Mouse (Mus musculus): ENCODE measurements at regions not wholly inside any gene's neighbourhood (a gene's known extent, or its start where the extent isn't known, plus 50 kb on each side); places are given as distances from the start of the nearest gene placed in this dataset.

DNA sequence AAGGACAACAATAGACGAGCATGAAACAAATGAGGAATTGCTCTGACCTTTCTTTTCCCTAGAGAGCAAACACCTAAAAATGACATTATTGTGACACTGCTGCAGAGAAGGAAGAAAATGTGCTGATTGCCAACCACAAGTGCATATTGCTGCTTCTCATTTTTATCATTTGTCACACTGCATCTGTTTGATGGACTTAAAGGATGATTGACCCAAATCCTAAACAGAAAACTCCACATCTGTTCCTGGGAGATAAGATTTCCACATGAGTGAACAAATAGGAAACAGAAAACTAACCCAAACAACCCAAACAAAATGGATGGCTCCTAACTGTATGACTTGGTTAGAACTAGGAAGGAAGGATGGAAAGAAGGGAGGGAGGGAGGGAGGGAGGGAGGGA, 118.5 kb downstream of the Ccdc50 start:
- 67% methylated on average over 1 of the region's 1 CpGs for WGBS
- no peak for ATAC-seq
- no peak overlapping the region for H3K9ac ChIP-seq (replicated peaks)

DNA sequence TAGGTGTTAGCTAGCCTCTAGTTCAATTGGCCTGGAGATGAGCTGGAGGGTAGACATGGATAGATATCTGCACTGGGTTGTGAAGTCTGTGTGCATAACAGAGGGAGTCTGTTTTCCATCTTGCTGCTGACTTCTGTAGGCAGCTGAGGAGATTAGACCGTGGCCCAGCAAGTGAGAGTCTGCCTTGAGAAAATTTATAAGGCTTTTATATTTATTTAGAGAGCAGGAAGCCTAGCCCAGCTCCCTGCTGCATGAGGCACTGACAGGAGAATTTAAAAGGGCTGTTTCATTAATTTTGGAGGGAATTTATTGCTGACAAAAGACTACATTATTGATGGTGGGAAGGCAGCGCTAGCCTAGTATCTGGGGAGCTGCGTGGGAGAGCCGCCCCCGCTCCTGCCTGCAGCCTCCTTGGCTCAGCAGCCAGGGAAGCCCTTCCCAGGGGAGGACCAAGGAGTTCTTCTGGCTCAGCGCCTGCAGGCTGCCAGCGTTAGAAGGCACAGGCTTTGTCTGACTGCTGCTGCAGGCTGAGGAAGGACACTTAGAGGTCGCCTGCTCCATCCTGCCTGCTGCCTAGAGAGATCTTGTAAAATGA, 135.0 kb downstream of the Ccdc50 start:
- Histone ChIP-seq H3K4me1 (replicated peaks) (peaks cover 8% of the 10 kb centered on the region), H3K9ac (replicated peaks) (0 out of 2 replicates have a peak overlapping the region, but pooled peaks have one; percentile 15), H3K27me3 (no peaks in the 10 kb centered on the region), H3K4me3 (replicated peaks) (no peak overlapping the region), H3K4me2 (replicated peaks) (peak overlapping the region; percentile 31), H3K36me3 (no peaks in the 10 kb centered on the region), H3K27ac (peak overlapping the region; percentile 71), H3K9me3 (no peaks in the 10 kb centered on the region)
- WGBS = 20% methylated on average over 8 of the region's 8 CpGs
- peak; percentile 97 for ATAC-seq

More for the DNA sequence above, 118.5 kb downstream of the Ccdc50 start:
- no peaks in the 10 kb centered on the region for H3K4me1 ChIP-seq (replicated peaks)
- H3K27ac ChIP-seq = no peak overlapping the region
- no peak overlapping the region for H3K4me3 ChIP-seq (replicated peaks)
- no peaks in the 10 kb centered on the region for H3K27me3 ChIP-seq
- H3K4me2 ChIP-seq (replicated peaks) = no peak overlapping the region
- H3K36me3 ChIP-seq = no peaks in the 10 kb centered on the region
- H3K9me3 ChIP-seq = no peaks in the 10 kb centered on the region

DNA sequence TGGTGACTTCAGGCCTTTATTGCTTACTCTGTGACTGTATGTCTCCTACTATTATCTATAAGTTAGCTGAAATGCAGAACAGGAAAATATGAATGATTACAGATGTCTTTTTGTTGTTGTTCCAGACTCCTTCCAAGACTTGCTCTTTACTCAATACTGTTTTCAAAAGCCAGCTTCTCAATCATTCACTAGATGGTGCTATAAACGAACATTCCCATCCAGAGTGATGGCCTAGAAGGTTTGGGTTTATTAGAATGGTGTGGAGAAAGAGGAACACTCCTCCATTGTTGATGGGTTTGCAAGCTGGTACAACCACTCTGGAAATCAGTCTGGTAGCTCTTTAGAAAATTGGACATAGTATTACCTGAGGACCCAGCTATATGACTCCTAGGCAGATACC, 138.0 kb downstream of the Ccdc50 start:
- H3K4me1 ChIP-seq (replicated peaks) = peaks cover 8% of the 10 kb centered on the region
- no peak for ATAC-seq
- WGBS = 68% methylated on average over 1 of the region's 1 CpGs
- no peaks in the 10 kb centered on the region for H3K36me3 ChIP-seq
- no peak overlapping the region for H3K4me2 ChIP-seq (replicated peaks)
- H3K27ac ChIP-seq = no peak overlapping the region
- H3K27me3 ChIP-seq = no peaks in the 10 kb centered on the region
- H3K9me3 ChIP-seq = no peaks in the 10 kb centered on the region
- no peak overlapping the region for H3K9ac ChIP-seq (replicated peaks)
- no peak overlapping the region for H3K4me3 ChIP-seq (replicated peaks)

DNA sequence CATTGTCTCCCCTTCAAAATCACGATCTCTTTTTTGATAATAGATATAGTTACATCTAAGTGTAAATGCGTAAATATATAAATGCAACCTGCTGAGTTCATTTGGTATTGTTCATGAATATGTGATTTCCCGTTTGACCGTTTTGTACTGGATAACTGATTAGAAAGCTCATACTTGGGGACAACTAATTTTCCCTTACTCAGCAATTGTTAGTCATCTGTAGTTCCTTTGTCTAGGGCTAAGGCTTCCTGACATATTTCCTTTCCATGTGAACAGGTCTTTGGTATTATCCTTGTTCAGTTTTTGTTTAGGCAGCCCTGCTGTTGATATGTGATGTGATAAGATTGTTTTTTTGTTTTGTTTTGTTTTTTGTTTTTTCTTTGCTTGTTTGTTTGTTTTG, 142.0 kb downstream of the Ccdc50 start:
- WGBS = 93% methylated on average over 4 of the region's 4 CpGs
- H3K36me3 ChIP-seq = no peaks in the 10 kb centered on the region
- no peaks in the 10 kb centered on the region for H3K4me1 ChIP-seq (replicated peaks)
- no peak overlapping the region for H3K27ac ChIP-seq
- no peak for ATAC-seq
- H3K4me3 ChIP-seq (replicated peaks) = no peak overlapping the region
- H3K9me3 ChIP-seq = no peaks in the 10 kb centered on the region
- no peak overlapping the region for H3K4me2 ChIP-seq (replicated peaks)
- H3K27me3 ChIP-seq = no peaks in the 10 kb centered on the region
- no peak overlapping the region for H3K9ac ChIP-seq (replicated peaks)

Measured in midbrain, embryonic 13.5 days (tissue).